Mouse (Mus musculus): ENCODE results near the gene Gabpb2. TPM values are rescaled to one million over a fixed set of nuclear protein-coding genes. Genes with fewer than 3 reads are reported as not detected.
"Not testable (repeated sequence)": the region's sequence is repeated elsewhere in the genome, so short reads cannot be mapped to it uniquely, and the experiment has no call there.

Gene Gabpb2
- polyA plus RNA-seq, 1 experiment from 2014 or later: 4.8 TPM

DNA sequence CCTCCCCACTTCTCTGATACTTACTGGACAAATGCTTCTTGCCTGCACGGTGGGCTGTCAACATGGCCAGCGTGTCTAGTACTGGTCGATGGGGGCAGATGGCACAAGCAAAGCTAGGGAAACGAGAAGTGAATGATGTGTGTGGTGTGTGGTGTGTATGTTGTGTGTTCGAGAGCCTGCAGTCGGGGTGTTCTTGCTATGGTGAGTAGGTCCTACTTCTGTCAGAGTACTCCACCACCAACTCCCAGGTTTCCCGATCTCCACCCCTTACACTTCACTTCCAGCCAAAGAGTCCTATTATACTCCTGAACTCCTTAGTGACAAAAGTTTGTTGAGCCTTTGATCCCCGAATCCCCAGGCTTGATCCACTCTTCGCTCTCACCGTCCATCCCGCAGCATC is 84.5 kb downstream of the Gabpb2 start:
- peaks cover 12% of the 10 kb centered on the region for H3K4me1 ChIP-seq (ENCODE audit: control insufficient read depth, insufficient read depth, low read length)
- peak; percentile 11; the same call in 1 of the 2 replicates for ATAC-seq (ENCODE audit: insufficient read depth, low FRiP score, low TSS enrichment)
- H3K9ac ChIP-seq (ENCODE audit: low read length): peak overlapping the region; percentile 73
- no peaks in the 10 kb centered on the region for H3K36me3 ChIP-seq (ENCODE audit: control insufficient read depth, insufficient read depth, low read length)
- DNase-seq (ENCODE audit: low spot score): no peak
- H3K27me3 ChIP-seq (ENCODE audit: control insufficient read depth, insufficient read depth, low read length): no peaks in the 10 kb centered on the region
- 62% methylated on average over 11 of the region's 11 CpGs for WGBS
- no peak overlapping the region for H3K27ac ChIP-seq (ENCODE audit: low read depth, low read length)
- no peaks in the 10 kb centered on the region for H3K9me3 ChIP-seq (ENCODE audit: control insufficient read depth, low read length)
- H3K4me2 ChIP-seq (ENCODE audit: low read depth): peak overlapping the region; percentile 66
- H3K4me3 ChIP-seq (ENCODE audit: low read depth, low read length): peak overlapping the region; percentile 60

DNA sequence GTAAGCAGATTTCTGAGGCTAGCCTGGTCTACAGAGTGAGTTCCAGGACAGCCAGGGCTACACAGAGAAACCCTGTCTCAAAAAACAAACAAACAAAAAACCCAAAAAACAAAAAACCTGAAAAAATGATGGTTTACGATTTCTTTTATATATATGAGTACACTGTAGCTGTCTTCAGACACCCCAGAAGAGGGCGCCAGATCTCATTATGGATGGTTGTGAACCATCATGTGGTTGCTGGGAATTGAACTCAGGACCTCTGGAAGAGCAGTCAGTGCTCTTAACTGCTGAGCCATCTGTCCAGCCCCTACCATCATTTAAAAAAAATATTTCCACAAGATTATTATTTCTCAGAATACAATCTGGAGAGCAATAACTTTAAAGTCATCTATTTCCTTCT is 85.3 kb downstream of the Gabpb2 start:
- H3K27me3 ChIP-seq (ENCODE audit: control insufficient read depth, insufficient read depth, low read length); H3K9me3 ChIP-seq (ENCODE audit: control insufficient read depth, low read length); H3K9ac ChIP-seq (ENCODE audit: low read length); H3K4me2 ChIP-seq (ENCODE audit: low read depth); H3K27ac ChIP-seq (ENCODE audit: low read depth, low read length); H3K36me3 ChIP-seq (ENCODE audit: control insufficient read depth, insufficient read depth, low read length); ATAC-seq (ENCODE audit: insufficient read depth, low FRiP score, low TSS enrichment); H3K4me3 ChIP-seq (ENCODE audit: low read depth, low read length); DNase-seq (ENCODE audit: low spot score): not testable (repeated sequence)
- H3K4me1 ChIP-seq (ENCODE audit: control insufficient read depth, insufficient read depth, low read length): peaks cover 12% of the 10 kb centered on the region
- 82% methylated on average over 2 of the region's 2 CpGs for WGBS

Small RNAs within 50 kb of the gene (microRNA-seq; reads per million reads assigned to microRNA genes)
- gene Mir8099-1: not detected

Other genes starting within 250 kb of the Gabpb2 start
- gene Pi4kb, start 243.2 kb downstream of the Gabpb2 start, polyA plus RNA-seq (2014; fragmentation: Nextera tagmentation; extraction: Ambion mirVana): 24.8 and 27.0 TPM in 2 replicates
- gene Zfp687, start 202.5 kb downstream of the Gabpb2 start, polyA plus RNA-seq (2014; fragmentation: Nextera tagmentation; extraction: Ambion mirVana): 27.6 and 32.8 TPM in 2 replicates
- 315 and 321 TPM in 2 replicates for gene Psmd4, start 175.3 kb downstream of the Gabpb2 start, polyA plus RNA-seq (2014; fragmentation: Nextera tagmentation; extraction: Ambion mirVana)
- 12.3 and 13.4 TPM in 2 replicates for gene Pip5k1a, start 111.0 kb downstream of the Gabpb2 start, polyA plus RNA-seq (2014; fragmentation: Nextera tagmentation; extraction: Ambion mirVana)
- 243 and 248 TPM in 2 replicates for gene Vps72, start 106.9 kb downstream of the Gabpb2 start, polyA plus RNA-seq (2014; fragmentation: Nextera tagmentation; extraction: Ambion mirVana)
- gene Tmod4, start 93.4 kb downstream of the Gabpb2 start, polyA plus RNA-seq (2014; fragmentation: Nextera tagmentation; extraction: Ambion mirVana): 0.57 and 1.0 TPM in 2 replicates
- 85.0 and 89.6 TPM in 2 replicates for gene Scnm1, start 83.9 kb downstream of the Gabpb2 start, polyA plus RNA-seq (2014; fragmentation: Nextera tagmentation; extraction: Ambion mirVana)
- gene Lysmd1, start 83.8 kb downstream of the Gabpb2 start, polyA plus RNA-seq (2014; fragmentation: Nextera tagmentation; extraction: Ambion mirVana): 15.5 and 17.9 TPM in 2 replicates
- 1.4 and 1.5 TPM in 2 replicates for gene Tnfaip8l2, start 75.6 kb downstream of the Gabpb2 start, polyA plus RNA-seq (2014; fragmentation: Nextera tagmentation; extraction: Ambion mirVana)
- 22.5 and 24.4 TPM in 2 replicates for gene Sema6c, start 57.5 kb downstream of the Gabpb2 start, polyA plus RNA-seq (2014; fragmentation: Nextera tagmentation; extraction: Ambion mirVana)
- gene Cdc42se1, start 10.8 kb upstream of the Gabpb2 start, polyA plus RNA-seq (2014; fragmentation: Nextera tagmentation; extraction: Ambion mirVana): 104 and 109 TPM in 2 replicates
- 173 and 176 TPM in 2 replicates for gene Mllt11, start 14.3 kb upstream of the Gabpb2 start, polyA plus RNA-seq (2014; fragmentation: Nextera tagmentation; extraction: Ambion mirVana)
- gene Gm128, start 23.7 kb upstream of the Gabpb2 start, polyA plus RNA-seq (2014; fragmentation: Nextera tagmentation; extraction: Ambion mirVana): 0.33 TPM in 1 of 2 replicates, not detected in the other
- 0.31 and 0.54 TPM in 2 replicates for gene Bnipl, start 33.3 kb upstream of the Gabpb2 start, polyA plus RNA-seq (2014; fragmentation: Nextera tagmentation; extraction: Ambion mirVana)
- gene Mindy1, start 63.4 kb upstream of the Gabpb2 start, polyA plus RNA-seq (2014; fragmentation: Nextera tagmentation; extraction: Ambion mirVana): 46.1 and 48.1 TPM in 2 replicates
- 32.4 and 32.9 TPM in 2 replicates for gene Prune1, start 64.2 kb upstream of the Gabpb2 start, polyA plus RNA-seq (2014; fragmentation: Nextera tagmentation; extraction: Ambion mirVana)
- gene Anxa9, start 89.3 kb upstream of the Gabpb2 start, polyA plus RNA-seq (2014; fragmentation: Nextera tagmentation; extraction: Ambion mirVana): 1.2 TPM in 2 replicates
- 107 and 109 TPM in 2 replicates for gene Cers2, start 96.9 kb upstream of the Gabpb2 start, polyA plus RNA-seq (2014; fragmentation: Nextera tagmentation; extraction: Ambion mirVana)
- 67.1 and 68.7 TPM in 2 replicates for gene Setdb1, start 139.3 kb upstream of the Gabpb2 start, polyA plus RNA-seq (2014; fragmentation: Nextera tagmentation; extraction: Ambion mirVana)
- not detected in 2 replicates for gene 4930558C23Rik, start 184.9 kb upstream of the Gabpb2 start, polyA plus RNA-seq (2014; fragmentation: Nextera tagmentation; extraction: Ambion mirVana)
- gene Arnt, start 216.5 kb upstream of the Gabpb2 start, polyA plus RNA-seq (2014; fragmentation: Nextera tagmentation; extraction: Ambion mirVana): 23.4 and 27.2 TPM in 2 replicates